ENCODE assay signal across 8 mouse cellular contexts in genomic region chr9:88521961-88522568, GRCm38 (mm10). TPM values are rescaled to one million over a fixed set of nuclear protein-coding genes. Genes with fewer than 3 reads are reported as not detected.
A peak's percentile ranks its signal among the peaks of the same experiment; 100 is the strongest.
DNase-seq lines count a peak whose midpoint lies in the region; ATAC-seq and TF ChIP-seq lines count a peak whose summit lies in the region.

No protein-coding gene starts in this region.

- peaks cover 4% of the 10 kb centered on the region; the same call in 1 of the 2 replicates for H3K4me1 ChIP-seq in liver, adult 2 months (ENCODE audit: control insufficient read depth, insufficient read depth, low read length)
- no peaks in the 10 kb centered on the region for H3K4me1 ChIP-seq in brown adipose tissue, adult 24 weeks (ENCODE audit: control insufficient read depth, insufficient read depth, insufficient read length, low read length)
- no peaks in the 10 kb centered on the region for H3K4me1 ChIP-seq in intestine, embryonic 15.5 days (replicated peaks)
- peaks cover 26% of the 10 kb centered on the region for H3K4me1 ChIP-seq in neural tube, embryonic 15.5 days

- H3K9me3 ChIP-seq in intestine, embryonic 15.5 days = no peaks in the 10 kb centered on the region
- H3K9me3 ChIP-seq in neural tube, embryonic 15.5 days (replicated peaks) = no peaks in the 10 kb centered on the region

- H3K4me2 ChIP-seq in intestine, embryonic 15.5 days (replicated peaks) = peak overlapping the region; percentile 51
- H3K4me2 ChIP-seq in neural tube, embryonic 15.5 days = peak overlapping the region; percentile 91

- H3K27me3 ChIP-seq in liver, adult 2 months (ENCODE audit: control insufficient read depth, insufficient read depth, low read length) = no peaks in the 10 kb centered on the region
- no peaks in the 10 kb centered on the region for H3K27me3 ChIP-seq in intestine, embryonic 15.5 days (replicated peaks)
- H3K27me3 ChIP-seq in neural tube, embryonic 15.5 days (replicated peaks) = no peaks in the 10 kb centered on the region

- under 1% methylated on average over 10 of the region's 10 CpGs for WGBS in liver, adult 2 months
- under 1% methylated on average over 10 of the region's 10 CpGs for WGBS in intestine, embryonic 15.5 days
- WGBS in neural tube, embryonic 15.5 days = 0% methylated on average over 10 of the region's 10 CpGs

- H3K36me3 ChIP-seq in liver, adult 2 months (ENCODE audit: control insufficient read depth, insufficient read depth, low read length) = peaks cover 13% of the 10 kb centered on the region
- peaks cover 5% of the 10 kb centered on the region; the same call in 1 of the 2 replicates for H3K36me3 ChIP-seq in intestine, embryonic 15.5 days
- 0 out of 2 replicates have a peak, but pooled peaks cover 3% of the 10 kb centered on the region for H3K36me3 ChIP-seq in neural tube, embryonic 15.5 days

- DNase-seq in liver, adult 2 months (ENCODE audit: extremely low read depth, low read depth, low spot score) = peak; percentile 39
- no peak for DNase-seq in liver
- no peak for DNase-seq in layer of hippocampus, adult 18-20 months (ENCODE audit: low spot score in 2 of 2)
- DNase-seq in ovary, postnatal 36 days (ENCODE audit: low spot score) = no peak
- no peak for DNase-seq in gastrocnemius, postnatal 25 days

- no peak for TF ChIP-seq POLR2A in liver, adult 2 months (IDR thresholded peaks at IDR 0.05; ENCODE audit: extremely low read depth, insufficient read depth, low read length)

- ATAC-seq in intestine, embryonic 15.5 days = no peak
- ATAC-seq in neural tube, embryonic 15.5 days (ENCODE audit: low FRiP score) = no peak

- H3K9ac ChIP-seq in liver, adult 2 months (ENCODE audit: low read depth, low read length) = peak overlapping the region; percentile 94
- peak overlapping the region; percentile 83 for H3K9ac ChIP-seq in intestine, embryonic 15.5 days
- H3K9ac ChIP-seq in neural tube, embryonic 15.5 days (replicated peaks) = peak overlapping the region; percentile 72

- TF ChIP-seq CTCF in liver, adult 2 months (IDR thresholded peaks at IDR 0.05; ENCODE audit: low read depth, low read length) = no peak

- H3K4me3 ChIP-seq in liver, adult 2 months (ENCODE audit: insufficient read depth, low read depth, low read length) = peak overlapping the region; percentile 73
- H3K4me3 ChIP-seq in brown adipose tissue, adult 24 weeks (ENCODE audit: insufficient read depth, low read depth, low read length) = peak overlapping the region; percentile 88
- H3K4me3 ChIP-seq in intestine, embryonic 15.5 days (replicated peaks) = peak overlapping the region; percentile 68
- peak overlapping the region; percentile 62 for H3K4me3 ChIP-seq in neural tube, embryonic 15.5 days (replicated peaks)

- no peaks in the 10 kb centered on the region for H3K79me2 ChIP-seq in liver, adult 2 months (ENCODE audit: control insufficient read depth, insufficient read depth, low read length)

- peak overlapping the region; percentile 84 for H3K27ac ChIP-seq in liver, adult 2 months (replicated peaks; ENCODE audit: insufficient read depth, low read depth, low read length)
- H3K27ac ChIP-seq in brown adipose tissue, adult 24 weeks (replicated peaks; ENCODE audit: low read depth, low read length) = peak overlapping the region; percentile 74
- H3K27ac ChIP-seq in intestine, embryonic 15.5 days = peak overlapping the region; percentile 88
- peak overlapping the region; percentile 91 for H3K27ac ChIP-seq in neural tube, embryonic 15.5 days (replicated peaks)

RNA-seq across cellular contexts. Expression of gene Zfp949, which starts 25.8 kb away (rescaled TPM):
- 7.7 and 9.0 TPM in 2 replicates for total RNA-seq in liver, adult 2 months (2014; rRNA removed)
- 1.7 and 2.4 TPM in 2 replicates for polyA plus RNA-seq in liver, adult 2 months (2012; rRNA removed)
- 3.9 and 5.0 TPM in 2 replicates for polyA plus RNA-seq in brown adipose tissue, adult 24 weeks (2012; ENCODE audit: insufficient read depth, insufficient read length, missing spikeins)
- polyA plus RNA-seq in intestine, embryonic 15.5 days (2015; fragmentation: Nextera tagmentation; extraction: Ambion mirVana) = 7.4 and 7.9 TPM in 2 replicates
- 19.9 and 21.4 TPM in 2 replicates for polyA plus RNA-seq in neural tube, embryonic 15.5 days (2015; fragmentation: Nextera tagmentation; extraction: Ambion mirVana)
- total RNA-seq in layer of hippocampus, adult 18-20 months (2021) = 10 to 100 TPM; 22.3 to 23.9 TPM
- 1 to 10 TPM; 6.2 to 6.5 TPM for total RNA-seq in gastrocnemius, postnatal 25 days (2021)

RNA-seq across cellular contexts. Expression of gene Syncrip, which starts 39.7 kb away (rescaled TPM):
- total RNA-seq in liver, adult 2 months (2014; rRNA removed) = 21.0 and 21.3 TPM in 2 replicates
- 2.1 and 2.3 TPM in 2 replicates for polyA plus RNA-seq in liver, adult 2 months (2012; rRNA removed)
- polyA plus RNA-seq in brown adipose tissue, adult 24 weeks (2012; ENCODE audit: insufficient read depth, insufficient read length, missing spikeins) = 85.1 and 101 TPM in 2 replicates
- polyA plus RNA-seq in intestine, embryonic 15.5 days (2015; fragmentation: Nextera tagmentation; extraction: Ambion mirVana) = 78.3 and 98.9 TPM in 2 replicates
- 66.7 and 73.3 TPM in 2 replicates for polyA plus RNA-seq in neural tube, embryonic 15.5 days (2015; fragmentation: Nextera tagmentation; extraction: Ambion mirVana)
- 10 to 100 TPM; 58.9 to 60.3 TPM for total RNA-seq in layer of hippocampus, adult 18-20 months (2021)
- 10 to 100 TPM; 38.0 to 45.0 TPM for total RNA-seq in gastrocnemius, postnatal 25 days (2021)

RNA-seq across cellular contexts. Expression of gene Trim43a, which starts 58.6 kb away (rescaled TPM):
- total RNA-seq in liver, adult 2 months (2014; rRNA removed) = 0.09 TPM in 1 of 2 replicates, not detected in the other
- not detected in 2 replicates for polyA plus RNA-seq in liver, adult 2 months (2012; rRNA removed)
- polyA plus RNA-seq in brown adipose tissue, adult 24 weeks (2012; ENCODE audit: insufficient read depth, insufficient read length, missing spikeins) = not detected in 2 replicates
- not detected in 2 replicates for polyA plus RNA-seq in intestine, embryonic 15.5 days (2015; fragmentation: Nextera tagmentation; extraction: Ambion mirVana)
- 0.08 and 0.20 TPM in 2 replicates for polyA plus RNA-seq in neural tube, embryonic 15.5 days (2015; fragmentation: Nextera tagmentation; extraction: Ambion mirVana)
- under 1 TPM; 0.71 to 0.72 TPM for total RNA-seq in layer of hippocampus, adult 18-20 months (2021)
- not detected for total RNA-seq in gastrocnemius, postnatal 25 days (2021)

Comparison
In these comparisons a context has a peak if more than half of its experiments do, and no peak if none do; other contexts are left out.
1. RNA of gene Syncrip, which starts 39.7 kb away (polyA plus RNA-seq): 85.1 to 101 TPM in brown adipose tissue, adult 24 weeks, 78.3 to 98.9 TPM in intestine, embryonic 15.5 days and 66.7 to 73.3 TPM in neural tube, embryonic 15.5 days; 2.1 to 2.3 TPM in liver, adult 2 months; every median in the first group is over 10 times any median in the second.
2. Peak in every context shown above with its lines, with median percentiles within 50 percentile points of each other: H3K27ac ChIP-seq, H3K4me3 ChIP-seq and H3K9ac ChIP-seq.